In genomic region chrX:135975226-135975552, GRCm38 (mm10) we compare ENCODE assay signal across 8 mouse cellular contexts. TPM values are rescaled to one million over a fixed set of nuclear protein-coding genes. Genes with fewer than 3 reads are reported as not detected.
DNase-seq lines count a peak whose midpoint lies in the region; ATAC-seq and TF ChIP-seq lines count a peak whose summit lies in the region.

No protein-coding gene starts in this region.

- no peaks in the 10 kb centered on the region for H3K9me3 ChIP-seq in MEL (replicated peaks; ENCODE audit: insufficient read depth, low read length)
- no peaks in the 10 kb centered on the region for H3K9me3 ChIP-seq in heart, postnatal 0 days (replicated peaks; ENCODE audit: control insufficient read depth, low read length)

- no peak for TF ChIP-seq POLR2A in MEL (IDR thresholded peaks at IDR 0.05; ENCODE audit: control insufficient read depth in 1 of 2, insufficient read depth in 1 of 2, low read depth in 1 of 2, low read length in 2 of 2, poor library complexity in 1 of 2)
- no peak for TF ChIP-seq POLR2A in bone marrow, adult 2 months (IDR thresholded peaks at IDR 0.05; ENCODE audit: borderline replicate concordance, control insufficient read depth, low read depth, low read length)

- H3K27ac ChIP-seq in MEL (ENCODE audit: control insufficient read depth, low read depth, low read length): no peak overlapping the region
- H3K27ac ChIP-seq in bone marrow, adult 2 months (ENCODE audit: control insufficient read depth, insufficient read depth, low read depth, low read length, poor library complexity): no peak overlapping the region
- H3K27ac ChIP-seq in heart, postnatal 0 days (ENCODE audit: low read depth): no peak overlapping the region

- peak; percentile 60 to 78 (median 69) for TF ChIP-seq CTCF in MEL (IDR thresholded peaks at IDR 0.05 in 2 of 3, conservative IDR thresholded peaks at IDR 0.05 in 1 of 3; ENCODE audit: control insufficient read depth in 1 of 3, insufficient read depth in 1 of 3, low read depth in 2 of 3, low read length in 3 of 3, poor library complexity in 1 of 3, severe bottlenecking in 1 of 3)
- TF ChIP-seq CTCF in bone marrow, adult 2 months (IDR thresholded peaks at IDR 0.05; ENCODE audit: control insufficient read depth, insufficient read depth, low read length): peak; percentile 8; the same call in 1 of the 2 replicates
- peak; percentile 58 for TF ChIP-seq CTCF in heart, postnatal 0 days (IDR thresholded peaks at IDR 0.05; ENCODE audit: low read depth)

- H3K4me2 ChIP-seq in heart, postnatal 0 days (ENCODE audit: low read depth, low read length): peak overlapping the region; percentile 37; the same call in 1 of the 2 replicates

- H3K9ac ChIP-seq in MEL (ENCODE audit: control insufficient read depth, low read depth, low read length, poor library complexity, severe bottlenecking): no peak overlapping the region
- no peak overlapping the region for H3K9ac ChIP-seq in heart, postnatal 0 days (replicated peaks; ENCODE audit: low read depth, low read length)

- 0 out of 2 replicates have a peak, but pooled peaks have one; percentile 49 for ATAC-seq in heart, postnatal 0 days (ENCODE audit: insufficient read depth, low read depth)

- no peak overlapping the region for H3K4me3 ChIP-seq in MEL (ENCODE audit: control insufficient read depth in 1 of 2, insufficient read depth in 1 of 2, low read depth in 2 of 2, low read length in 2 of 2)
- H3K4me3 ChIP-seq in bone marrow, adult 2 months (replicated peaks; ENCODE audit: control insufficient read depth, low read depth, low read length): no peak overlapping the region
- no peak overlapping the region for H3K4me3 ChIP-seq in heart, postnatal 0 days (ENCODE audit: low read depth, low read length)

- DNase-seq in MEL (ENCODE audit: low read depth, low spot score): peak; percentile 72
- peak; percentile 23 for DNase-seq in fibroblast of lung, adult 2 months (ENCODE audit: low read depth)
- peak; percentile 55 for DNase-seq in heart, postnatal 0 days (ENCODE audit: low spot score)
- DNase-seq in layer of hippocampus, postnatal 14 days (ENCODE audit: low spot score in 2 of 2): peak; percentile 78 to 88
- peak; percentile 38 to 73 for DNase-seq in lung, postnatal 4 days
- peak; percentile 74 for DNase-seq in right cerebral cortex, postnatal 14 days
- peak; percentile 49 to 70 for DNase-seq in urinary bladder, postnatal 36 days (ENCODE audit: low spot score in 2 of 2)

- H3K27me3 ChIP-seq in MEL (ENCODE audit: control insufficient read depth in 1 of 2, insufficient read depth in 2 of 2, low read length in 2 of 2): no peaks in the 10 kb centered on the region
- no peaks in the 10 kb centered on the region for H3K27me3 ChIP-seq in heart, postnatal 0 days (ENCODE audit: control insufficient read depth, insufficient read depth, low read length)

- no peak for TF ChIP-seq EP300 in MEL (IDR thresholded peaks at IDR 0.05; ENCODE audit: low read depth in 1 of 2, low read length in 2 of 2)
- TF ChIP-seq EP300 in heart, postnatal 0 days (IDR thresholded peaks at IDR 0.05; ENCODE audit: low read depth): no peak

- no peaks in the 10 kb centered on the region for H3K79me2 ChIP-seq in MEL (ENCODE audit: control insufficient read depth, insufficient read depth, low read length, poor library complexity)

- no peaks in the 10 kb centered on the region for H3K4me1 ChIP-seq in MEL (ENCODE audit: control insufficient read depth in 1 of 2, insufficient read depth in 2 of 2, low read length in 2 of 2)
- no peaks in the 10 kb centered on the region for H3K4me1 ChIP-seq in bone marrow, adult 2 months (ENCODE audit: control insufficient read depth, insufficient read depth, low read length)
- no peaks in the 10 kb centered on the region for H3K4me1 ChIP-seq in heart, postnatal 0 days (ENCODE audit: control insufficient read depth, insufficient read depth)

- no peaks in the 10 kb centered on the region for H3K36me3 ChIP-seq in MEL (ENCODE audit: control insufficient read depth in 1 of 2, insufficient read depth in 2 of 2, low read length in 2 of 2)
- no peaks in the 10 kb centered on the region for H3K36me3 ChIP-seq in heart, postnatal 0 days (replicated peaks; ENCODE audit: control insufficient read depth, insufficient read depth, low read length)

- TF ChIP-seq RAD21 in MEL (IDR thresholded peaks at IDR 0.05; ENCODE audit: low read depth, low read length): peak; percentile 66

- WGBS in bone marrow, adult 2 months: 23% methylated on average over 8 of the region's 8 CpGs
- WGBS in heart, postnatal 0 days: 16% methylated on average over 8 of the region's 8 CpGs

TF ChIP-seq in MEL, 35 proteins besides CTCF, POLR2A, EP300 and RAD21:
- TF ChIP-seq SMC3 (IDR thresholded peaks at IDR 0.05; ENCODE audit: low read depth, low read length) (peak; percentile 67), MAZ (IDR thresholded peaks at IDR 0.05; ENCODE audit: low read depth, low read length) (no peak), USF2 (IDR thresholded peaks at IDR 0.05; ENCODE audit: borderline replicate concordance in 1 of 2, insufficient read depth in 1 of 2, low read depth in 1 of 2, low read length in 2 of 2) (no peak), POLR2AphosphoS5 (IDR thresholded peaks at IDR 0.05; ENCODE audit: borderline replicate concordance, low read depth, low read length) (no peak), GABPA (IDR thresholded peaks at IDR 0.05; ENCODE audit: low read depth, low read length) (no peak), ETS1 (IDR thresholded peaks at IDR 0.05; ENCODE audit: low read depth, low read length) (no peak), ZC3H11A (IDR thresholded peaks at IDR 0.05; ENCODE audit: low read depth, low read length) (peak; percentile 31), NRF1 (IDR thresholded peaks at IDR 0.05; ENCODE audit: insufficient read depth, low read depth, low read length, poor library complexity, severe bottlenecking) (no peak), SIN3A (IDR thresholded peaks at IDR 0.05; ENCODE audit: low read length) (no peak), MXI1 (IDR thresholded peaks at IDR 0.05; ENCODE audit: low read depth, low read length) (no peak), BHLHE40 (IDR thresholded peaks at IDR 0.05; ENCODE audit: borderline replicate concordance, low read depth, low read length) (0 out of 2 replicates have a peak, but pooled peaks have one; percentile 31), JUND (IDR thresholded peaks at IDR 0.05; ENCODE audit: low read depth, low read length) (no peak), RCOR1 (IDR thresholded peaks at IDR 0.05; ENCODE audit: low read depth, low read length) (no peak), HCFC1 (IDR thresholded peaks at IDR 0.05; ENCODE audit: low read depth, low read length) (no peak), NELFE (IDR thresholded peaks at IDR 0.05; ENCODE audit: low read depth, low read length) (no peak), MAFK (IDR thresholded peaks at IDR 0.05; ENCODE audit: borderline replicate concordance, low read depth, low read length) (no peak)

RNA-seq across cellular contexts. Expression of gene Arxes2, which starts 18.4 kb away (rescaled TPM):
- not detected in 2 replicates for total RNA-seq in MEL (2012; rRNA removed)
- polyA plus RNA-seq in MEL (2012; ENCODE audit: insufficient read depth in 1 of 2, insufficient read length in 2 of 2, low read depth in 1 of 2, low replicate concordance in 2 of 2, missing spikeins in 1 of 2): not detected
- polyA plus RNA-seq in bone marrow, adult 2 months (2011; ENCODE audit: insufficient read depth, insufficient read length, low replicate concordance, missing spikeins): 0.84 and 1.00 TPM in 2 replicates
- total RNA-seq in heart, postnatal 0 days (2014; rRNA removed; ENCODE audit: low replicate concordance): 14.9 and 31.1 TPM in 2 replicates
- polyA plus RNA-seq in heart, postnatal 0 days (2015; fragmentation: Nextera tagmentation; extraction: Ambion mirVana): 37.5 and 37.7 TPM in 2 replicates
- 10 to 100 TPM; 87.7 to 97.8 TPM for total RNA-seq in layer of hippocampus, postnatal 14 days (2021)

RNA-seq across cellular contexts. Expression of gene Arxes1, which starts 58.0 kb away (rescaled TPM):
- not detected in 2 replicates for total RNA-seq in MEL (2012; rRNA removed)
- not detected for polyA plus RNA-seq in MEL (2012; ENCODE audit: insufficient read depth in 1 of 2, insufficient read length in 2 of 2, low read depth in 1 of 2, low replicate concordance in 2 of 2, missing spikeins in 1 of 2)
- polyA plus RNA-seq in bone marrow, adult 2 months (2011; ENCODE audit: insufficient read depth, insufficient read length, low replicate concordance, missing spikeins): 1.9 TPM in 1 of 2 replicates, not detected in the other
- total RNA-seq in heart, postnatal 0 days (2014; rRNA removed; ENCODE audit: low replicate concordance): 1.5 and 3.5 TPM in 2 replicates
- 11.7 TPM in 2 replicates for polyA plus RNA-seq in heart, postnatal 0 days (2015; fragmentation: Nextera tagmentation; extraction: Ambion mirVana)
- 10 to 100 TPM; 65.0 to 75.1 TPM for total RNA-seq in layer of hippocampus, postnatal 14 days (2021)

Comparison
In these comparisons a context has a peak if more than half of its experiments do, and no peak if none do; other contexts are left out.
1. DNase-seq: peak in every context shown above with its lines; median percentile 83 in layer of hippocampus, postnatal 14 days; 74 in right cerebral cortex, postnatal 14 days; 72 in MEL; 60 in urinary bladder, postnatal 36 days; 56 in lung, postnatal 4 days; 55 in heart, postnatal 0 days; 23 in fibroblast of lung, adult 2 months.
2. CTCF ChIP-seq: peak in every context shown above with its lines; median percentile 69 in MEL; 58 in heart, postnatal 0 days; 8 in bone marrow, adult 2 months.
3. RNA of gene Arxes2, which starts 18.4 kb away (total RNA-seq): 87.7 to 97.8 TPM in layer of hippocampus, postnatal 14 days and 14.9 to 31.1 TPM in heart, postnatal 0 days; not detected in MEL; every median in the first group is over 10 times any median in the second.
4. RNA of gene Arxes1, which starts 58.0 kb away (total RNA-seq): 65.0 to 75.1 TPM in layer of hippocampus, postnatal 14 days; 1.5 to 3.5 TPM in heart, postnatal 0 days and not detected in MEL; every median in the first group is over 10 times any median in the second.